Mouse (Mus musculus) heart, embryonic 16.5 days (tissue): ENCODE measurements around the gene Asap2. TPM values are rescaled to one million over a fixed set of nuclear protein-coding genes. Genes with fewer than 3 reads are reported as not detected.
"Not testable (repeated sequence)": the region's sequence is repeated elsewhere in the genome, so short reads cannot be mapped to it uniquely, and the experiment has no call there.

Experiments used
- ATAC-seq: fragments of 200-750 bp; cut with Nextera tagmentation; replicated peaks from 2 replicates; pipeline ENCODE4 v1.8.0; 2017; ENCODE audit warnings: moderate number of reproducible peaks; ENCODE audit not compliant: insufficient read depth, low FRiP score; ENCODE audit errors: extremely low read depth
- H3K27ac ChIP-seq: fragments of 300-500 bp; sonication (generic); 2 replicates; pipeline ENCODE4 v1.5.1; 2014; ENCODE audit warnings: mild to moderate bottlenecking, low read length, control low read depth, moderate library complexity
- H3K27me3 ChIP-seq: fragments of 300-500 bp; sonication (generic); 2 replicates; pipeline ENCODE4 v1.6.1; 2014; ENCODE audit warnings: low read length, mixed read lengths; ENCODE audit not compliant: control insufficient read depth, insufficient read depth
- H3K36me3 ChIP-seq: fragments of 300-500 bp; sonication (generic); 2 replicates; pipeline ENCODE4 v1.6.1; 2014; ENCODE audit not compliant: control insufficient read depth, insufficient read depth
- H3K4me1 ChIP-seq: fragments of 300-500 bp; sonication (generic); 2 replicates; pipeline ENCODE4 v1.6.1; 2014; ENCODE audit warnings: low read length, mixed read lengths; ENCODE audit not compliant: control insufficient read depth, insufficient read depth
- H3K4me2 ChIP-seq: fragments of 300-500 bp; sonication (generic); 2 replicates; pipeline ENCODE4 v1.6.1; 2014; ENCODE audit warnings: low read depth, mild to moderate bottlenecking, control low read depth, low read length
- H3K4me3 ChIP-seq: fragments of 300-500 bp; sonication (generic); 2 replicates; pipeline ENCODE4 v1.5.1; 2014; ENCODE audit warnings: mild to moderate bottlenecking, control low read depth, low read length
- H3K9ac ChIP-seq: fragments of 300-500 bp; sonication (generic); 2 replicates; pipeline ENCODE4 v1.6.1; 2014; ENCODE audit warnings: low read length, control low read depth
- H3K9me3 ChIP-seq: fragments of 300-500 bp; sonication (generic); replicated peaks from 2 replicates; pipeline ENCODE4 v1.6.1; 2016; ENCODE audit warnings: low read length; ENCODE audit not compliant: control insufficient read depth
- WGBS: fragments of 180-500 bp; shearing (Covaris S2); extraction: QIAGEN DNeasy Blood & Tissue Kit; methylation state at CpG from one replicate; pipeline ENCODE4 v1.1.7; 2014; 5-methylcytosine and 5-hydroxymethylcytosine counted together
- polyA plus RNA-seq: library from polyadenylated mRNA; unstranded; fragments of >200 nt; fragmentation: Nextera tagmentation; extraction: Ambion mirVana; gene quantifications from 2 replicates; pipeline ENCODE4 v1.2.1, GENCODE M21; 2015

Gene Asap2
- polyA plus RNA-seq, 1 experiment from 2014 or later, result 6.0 TPM

DNA sequence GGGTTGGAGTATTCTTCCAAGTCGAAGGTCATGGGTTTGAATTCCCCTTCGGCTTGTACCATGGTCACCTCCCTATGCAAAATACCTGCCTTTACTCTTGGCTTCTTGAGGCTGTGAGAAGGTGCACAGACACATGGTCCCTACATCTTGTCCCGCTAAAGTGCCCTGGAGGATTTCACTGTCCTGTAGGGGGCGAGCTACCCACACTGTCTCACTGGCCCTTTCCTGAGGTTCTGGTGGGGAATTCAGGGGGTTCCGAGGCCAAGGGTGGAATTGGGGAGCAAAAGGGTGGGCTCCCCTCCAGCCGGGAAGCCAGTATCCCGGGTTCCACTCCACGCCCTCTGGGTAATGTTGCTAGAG lies 120.8 kb downstream of the Asap2 start:
- Histone ChIP-seq H3K27ac (peak overlapping the region; percentile 62), H3K4me3 (peak overlapping the region; percentile 67), H3K4me2 (peak overlapping the region; percentile 82), H3K9ac (peak overlapping the region; percentile 80)
- not testable (repeated sequence) for H3K27me3 ChIP-seq, H3K9me3 ChIP-seq, H3K36me3 ChIP-seq, H3K4me1 ChIP-seq
- ATAC-seq, result peak; percentile 54; the same call in 1 of the 2 replicates
- 3% methylated on average over 8 of the region's 8 CpGs for WGBS

DNA sequence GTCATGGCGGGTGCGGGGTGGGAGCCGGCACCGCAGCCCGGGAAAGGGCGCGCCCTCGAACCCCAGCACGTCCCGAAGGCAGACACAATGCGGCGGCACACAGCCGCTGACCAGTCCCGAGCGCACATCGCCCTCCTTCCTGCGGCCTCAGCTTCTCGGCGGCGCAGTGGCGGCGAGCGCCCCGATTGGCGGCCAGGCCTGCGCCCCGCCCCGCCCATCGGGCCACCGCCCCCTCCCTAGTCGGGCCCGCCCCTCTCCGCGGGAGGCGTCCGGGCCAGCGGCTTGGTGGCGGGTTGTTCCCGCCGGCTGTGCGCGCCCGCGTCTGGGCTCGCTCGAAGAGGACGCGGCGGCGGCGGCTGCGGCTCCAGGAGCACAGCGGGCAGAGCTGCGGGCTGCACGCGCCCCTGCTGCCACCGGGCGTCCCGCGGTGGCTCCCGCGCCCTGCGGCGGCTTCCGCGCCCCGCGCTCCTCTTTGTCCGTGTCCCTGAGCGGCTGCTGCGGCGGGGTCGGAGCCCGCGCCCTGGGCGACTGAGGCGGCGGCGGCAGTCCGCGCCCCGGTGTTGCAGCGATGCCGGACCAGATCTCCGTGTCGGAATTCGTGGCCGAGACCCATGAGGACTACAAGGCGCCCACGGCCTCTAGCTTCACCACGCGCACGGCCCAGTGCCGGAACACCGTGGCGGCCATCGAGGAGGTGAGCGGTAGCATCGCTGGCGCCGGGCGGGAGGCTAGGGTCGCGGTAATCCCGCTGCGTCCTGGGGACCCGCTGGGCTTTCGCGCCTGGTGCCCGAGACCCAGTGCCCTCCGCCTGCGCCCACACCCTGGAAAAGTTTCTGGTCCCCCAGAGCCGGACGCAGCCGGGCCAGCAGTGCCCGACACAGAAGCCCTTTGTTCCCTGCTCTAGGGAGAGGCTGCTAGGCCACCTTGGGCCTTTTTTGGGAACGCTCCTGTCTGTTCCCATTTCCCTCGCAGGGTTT lies 121.5 kb downstream of the Asap2 start:
- ATAC-seq, result peak; percentile 99
- peak overlapping the region; percentile 62 for H3K27ac ChIP-seq
- no peaks in the 10 kb centered on the region for H3K36me3 ChIP-seq
- H3K27me3 ChIP-seq, result no peaks in the 10 kb centered on the region
- H3K4me2 ChIP-seq, result peak overlapping the region; percentile 82
- no peaks in the 10 kb centered on the region for H3K4me1 ChIP-seq
- no peaks in the 10 kb centered on the region for H3K9me3 ChIP-seq
- under 1% methylated on average over 108 of the region's 118 CpGs for WGBS
- H3K9ac ChIP-seq, result peak overlapping the region; percentile 80
- H3K4me3 ChIP-seq, result peak overlapping the region; percentile 67

DNA sequence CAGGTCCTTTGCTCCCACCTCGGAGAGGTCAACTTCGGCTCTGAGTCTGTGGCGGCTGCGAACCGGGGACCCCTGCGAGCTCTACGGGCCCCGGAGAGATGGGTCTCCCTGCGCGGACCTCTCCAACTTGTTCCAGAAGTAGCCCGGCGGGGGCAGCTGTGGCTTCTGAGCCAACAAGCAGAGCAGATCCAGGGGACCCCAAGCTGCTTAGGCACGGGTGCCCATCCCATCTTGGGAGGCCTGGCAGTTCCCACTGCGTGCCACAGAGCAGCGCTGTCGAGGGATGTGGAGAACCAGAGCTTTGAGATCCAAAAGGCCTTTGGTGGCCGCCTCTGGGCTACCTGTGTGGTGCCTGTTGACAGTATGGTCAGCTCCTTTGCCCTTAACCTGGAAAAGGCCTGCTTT lies 122.2 kb downstream of the Asap2 start:
- Histone ChIP-seq H3K4me3 (peak overlapping the region; percentile 67), H3K4me2 (peak overlapping the region; percentile 82), H3K27ac (no peak overlapping the region), H3K9me3 (no peaks in the 10 kb centered on the region), H3K9ac (peak overlapping the region; percentile 80), H3K4me1 (no peaks in the 10 kb centered on the region), H3K27me3 (no peaks in the 10 kb centered on the region), H3K36me3 (no peaks in the 10 kb centered on the region)
- ATAC-seq, result no peak
- under 1% methylated on average over 17 of the region's 17 CpGs for WGBS

DNA sequence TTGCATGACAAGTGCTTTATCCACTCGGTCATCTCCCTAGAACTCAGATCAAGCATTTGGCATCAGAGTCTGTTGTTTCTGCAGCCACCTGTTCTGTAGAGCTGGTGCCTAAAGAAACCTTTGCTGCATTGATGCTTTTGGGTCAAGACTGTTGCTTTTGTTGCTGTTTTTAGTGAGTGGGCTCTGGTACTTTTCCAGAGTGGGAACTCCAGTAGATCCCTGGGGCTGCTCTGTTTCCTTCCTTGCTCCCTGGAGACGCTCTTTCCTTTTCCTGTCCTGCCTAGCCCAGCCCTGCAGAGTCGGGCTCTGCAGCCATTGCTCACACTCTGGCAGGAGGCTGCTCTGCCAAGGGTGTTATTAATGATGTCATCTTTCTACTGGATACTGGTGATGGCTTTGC lies 129.2 kb downstream of the Asap2 start:
- Histone ChIP-seq H3K4me2 (no peak overlapping the region), H3K4me3 (no peak overlapping the region), H3K36me3 (no peaks in the 10 kb centered on the region), H3K9ac (no peak overlapping the region), H3K4me1 (peaks cover 13% of the 10 kb centered on the region), H3K9me3 (no peaks in the 10 kb centered on the region), H3K27me3 (no peaks in the 10 kb centered on the region), H3K27ac (peak overlapping the region; percentile 57; the same call in 1 of the 2 replicates)
- WGBS, result 39% methylated on average over 3 of the region's 3 CpGs
- ATAC-seq, result peak; percentile 55

DNA sequence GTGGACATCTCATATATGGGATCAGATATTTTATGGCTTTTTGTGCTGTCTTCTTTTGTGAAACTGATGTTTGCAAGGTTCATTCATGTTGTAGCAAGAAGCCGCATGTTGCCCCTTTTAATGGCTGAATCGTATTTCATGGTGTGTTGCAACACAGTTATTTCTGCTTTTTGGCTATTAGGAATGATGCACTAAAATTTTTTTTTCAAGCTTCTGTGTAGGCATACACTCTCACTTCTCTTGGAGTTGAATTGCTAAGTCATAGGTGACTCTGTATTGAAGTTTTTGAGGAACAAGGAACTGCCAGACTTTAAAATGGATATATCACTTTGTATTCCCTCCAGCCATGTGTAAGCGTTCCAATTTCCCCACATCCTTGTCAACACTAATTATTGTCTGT lies 132.6 kb downstream of the Asap2 start:
- H3K27ac ChIP-seq, result no peak overlapping the region
- ATAC-seq, result no peak
- H3K4me3 ChIP-seq, result no peak overlapping the region
- no peak overlapping the region for H3K4me2 ChIP-seq
- no peaks in the 10 kb centered on the region for H3K36me3 ChIP-seq
- no peaks in the 10 kb centered on the region for H3K27me3 ChIP-seq
- H3K9me3 ChIP-seq, result no peaks in the 10 kb centered on the region
- H3K4me1 ChIP-seq, result peaks cover 20% of the 10 kb centered on the region
- no peak overlapping the region for H3K9ac ChIP-seq
- WGBS, result 79% methylated on average over 3 of the region's 3 CpGs

DNA sequence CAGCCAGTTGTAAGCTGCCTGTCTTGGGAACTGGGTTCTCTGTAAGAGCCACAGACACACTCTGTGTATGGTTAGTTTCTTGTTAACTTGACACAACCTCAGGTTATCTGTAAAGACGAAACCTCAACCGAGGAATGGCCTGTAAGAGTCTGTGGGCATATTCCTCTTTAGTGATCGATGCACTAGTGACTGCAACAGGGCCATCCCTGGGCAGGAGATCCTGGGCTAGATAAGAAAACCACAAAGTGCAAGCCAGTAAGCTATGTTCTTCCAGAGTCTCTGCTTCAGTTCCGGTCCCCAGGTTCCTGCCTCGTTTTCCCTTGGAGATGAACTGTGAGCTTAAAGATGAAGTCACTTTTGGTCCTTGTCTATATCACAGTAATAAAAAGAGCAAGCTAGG lies 133.4 kb downstream of the Asap2 start:
- Histone ChIP-seq H3K36me3 (no peaks in the 10 kb centered on the region), H3K9me3 (no peaks in the 10 kb centered on the region), H3K4me1 (peaks cover 22% of the 10 kb centered on the region), H3K4me2 (no peak overlapping the region), H3K27ac (no peak overlapping the region), H3K27me3 (no peaks in the 10 kb centered on the region), H3K4me3 (no peak overlapping the region), H3K9ac (no peak overlapping the region)
- WGBS, result 62% methylated on average over 5 of the region's 5 CpGs
- ATAC-seq, result no peak

DNA sequence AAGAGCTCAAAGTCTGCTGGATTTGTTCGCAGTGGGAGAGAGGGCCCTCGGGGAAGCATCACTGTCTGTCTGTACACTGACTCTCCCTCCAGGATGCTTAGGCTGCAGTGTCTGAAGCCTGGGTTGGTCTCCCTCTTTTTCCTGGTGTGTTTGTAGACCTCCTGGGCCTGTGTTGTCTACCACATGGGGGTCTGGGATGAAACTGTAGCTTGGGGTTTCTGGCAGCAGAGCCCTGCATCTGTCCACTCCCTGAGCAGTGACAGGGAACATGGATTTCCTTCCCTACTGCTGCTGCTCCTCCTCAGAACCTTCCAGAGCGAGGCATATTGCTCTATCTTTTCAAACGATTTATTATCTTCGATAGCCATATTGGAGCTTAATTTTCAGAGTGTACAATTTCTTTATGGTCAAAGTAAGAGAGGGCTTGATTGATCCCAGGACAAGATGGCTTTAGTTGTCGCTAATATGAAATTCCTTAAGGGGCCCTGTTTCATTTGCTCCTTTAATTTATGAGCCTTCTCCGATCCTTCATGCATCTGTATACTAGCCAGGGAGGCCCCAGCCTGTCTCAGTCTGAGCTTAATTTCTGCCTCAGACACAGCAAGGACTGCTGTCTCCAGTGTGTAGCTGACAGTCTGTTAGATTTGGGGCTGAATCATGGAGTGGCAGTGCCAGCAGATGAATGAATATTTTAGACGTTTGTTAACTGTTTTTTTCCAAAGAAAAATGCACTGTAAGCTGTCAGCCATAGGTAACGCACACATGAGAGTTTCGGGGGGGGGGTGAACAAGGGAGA lies 135.6 kb downstream of the Asap2 start:
- 65% methylated on average over 10 of the region's 10 CpGs for WGBS
- H3K9ac ChIP-seq, result no peak overlapping the region
- no peak overlapping the region for H3K4me3 ChIP-seq
- H3K4me2 ChIP-seq, result no peak overlapping the region
- no peak overlapping the region for H3K27ac ChIP-seq
- H3K9me3 ChIP-seq, result no peaks in the 10 kb centered on the region
- H3K36me3 ChIP-seq, result no peaks in the 10 kb centered on the region
- H3K27me3 ChIP-seq, result no peaks in the 10 kb centered on the region
- no peak for ATAC-seq
- peaks cover 25% of the 10 kb centered on the region for H3K4me1 ChIP-seq

DNA sequence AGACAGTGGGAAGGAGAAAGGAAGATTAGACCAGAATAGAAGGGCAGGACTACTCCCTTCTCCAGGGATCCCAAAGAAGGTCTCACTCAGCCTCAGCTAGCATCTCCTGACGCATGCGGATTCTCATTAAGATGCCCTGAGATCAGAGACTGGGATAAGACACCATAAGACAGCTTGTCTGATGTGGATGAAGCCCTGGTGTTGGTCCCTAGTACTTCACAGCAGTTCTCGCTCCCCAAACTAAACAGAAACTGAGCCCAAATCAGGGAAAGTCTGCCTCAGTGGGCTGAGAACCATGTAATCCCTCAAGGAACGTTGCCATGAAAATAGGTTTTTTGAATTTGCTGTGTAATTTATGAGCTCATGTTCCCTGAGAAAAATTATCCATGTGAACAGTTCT lies 136.3 kb downstream of the Asap2 start:
- H3K9me3 ChIP-seq, result no peaks in the 10 kb centered on the region
- peaks cover 25% of the 10 kb centered on the region for H3K4me1 ChIP-seq
- no peak overlapping the region for H3K4me2 ChIP-seq
- H3K27me3 ChIP-seq, result no peaks in the 10 kb centered on the region
- 89% methylated on average over 4 of the region's 4 CpGs for WGBS
- H3K27ac ChIP-seq, result no peak overlapping the region
- H3K4me3 ChIP-seq, result no peak overlapping the region
- H3K36me3 ChIP-seq, result no peaks in the 10 kb centered on the region
- H3K9ac ChIP-seq, result no peak overlapping the region
- no peak for ATAC-seq
